Mouse (Mus musculus) forebrain, embryonic 15.5 days (tissue): ENCODE measurements at regions not wholly inside any gene's neighbourhood (a gene's known extent, or its start where the extent isn't known, plus 50 kb on each side); places are given as distances from the start of the nearest gene placed in this dataset.
A peak's percentile ranks its signal among the peaks of the same experiment; 100 is the strongest.

ENCODE experiments used
- ATAC-seq: fragments of 200-750 bp; cut with Nextera tagmentation; replicated peaks from 2 replicates; pipeline ENCODE4 v1.8.0; 2017; ENCODE audit warnings: mild to moderate bottlenecking, moderate TSS enrichment, moderate library complexity
- H3K27ac ChIP-seq: fragments of 300-500 bp; sonication (generic); replicated peaks from 2 replicates; pipeline ENCODE4 v1.5.1; 2015; ENCODE audit warnings: mild to moderate bottlenecking, inconsistent platforms
- H3K27me3 ChIP-seq: fragments of 300-500 bp; sonication (generic); 2 replicates; pipeline ENCODE4 v1.6.1; 2015; ENCODE audit warnings: inconsistent platforms
- H3K36me3 ChIP-seq: fragments of 300-500 bp; sonication (generic); 2 replicates; pipeline ENCODE4 v1.6.1; 2015; ENCODE audit warnings: mild to moderate bottlenecking, inconsistent platforms
- H3K4me1 ChIP-seq: fragments of 300-500 bp; sonication (generic); 2 replicates; pipeline ENCODE4 v1.6.1; 2015; ENCODE audit warnings: inconsistent platforms
- H3K4me2 ChIP-seq: fragments of 300-500 bp; sonication (generic); replicated peaks from 2 replicates; pipeline ENCODE4 v1.6.1; 2015; ENCODE audit warnings: mild to moderate bottlenecking, inconsistent platforms
- H3K4me3 ChIP-seq: fragments of 300-500 bp; sonication (generic); 2 replicates; pipeline ENCODE4 v1.5.1; 2015; ENCODE audit warnings: mild to moderate bottlenecking, inconsistent platforms
- H3K9ac ChIP-seq: fragments of 300-500 bp; sonication (generic); replicated peaks from 2 replicates; pipeline ENCODE4 v1.6.1; 2015; ENCODE audit warnings: mild to moderate bottlenecking, inconsistent platforms
- H3K9me3 ChIP-seq: fragments of 300-500 bp; sonication (generic); 2 replicates; pipeline ENCODE4 v1.6.1; 2016; ENCODE audit warnings: inconsistent platforms
- WGBS: fragments of 180-500 bp; shearing (Covaris S2); methylation state at CpG from one replicate; pipeline ENCODE4 v1.1.7; 2015; ENCODE audit warnings: mixed read lengths; 5-methylcytosine and 5-hydroxymethylcytosine counted together

- 88% methylated on average over 3 of the region's 3 CpGs for WGBS
- H3K4me3 ChIP-seq = no peak overlapping the region
Measured at GRCm38 (mm10) chr15:89940591-89940990, 98.9 kb upstream of the Syt10 start.

DNA sequence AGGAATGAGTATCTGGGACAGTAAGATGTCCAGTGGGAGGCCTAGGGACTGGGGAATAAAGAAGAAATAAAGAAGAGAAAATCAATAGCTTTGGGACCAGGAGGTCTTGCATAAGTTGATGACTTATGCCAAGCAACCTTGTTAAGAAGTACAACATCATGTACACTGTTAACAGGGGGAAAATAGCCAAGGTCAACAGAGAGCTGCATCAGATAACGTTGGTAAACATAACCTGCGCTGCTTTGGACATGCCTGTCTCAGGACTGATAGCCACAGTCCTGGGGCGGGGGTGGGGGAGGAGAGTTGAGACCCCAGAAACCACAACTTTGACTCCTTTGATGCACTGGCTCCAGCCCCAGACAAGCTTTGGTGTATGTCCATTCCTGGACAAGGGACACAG, 90.7 kb upstream of the Syt10 start:
- H3K4me1 ChIP-seq = no peaks in the 10 kb centered on the region
- 90% methylated on average over 3 of the region's 3 CpGs for WGBS
- H3K4me3 ChIP-seq = no peak overlapping the region
- no peaks in the 10 kb centered on the region for H3K9me3 ChIP-seq
- no peak overlapping the region for H3K27ac ChIP-seq
- ATAC-seq = no peak
- no peaks in the 10 kb centered on the region for H3K27me3 ChIP-seq
- H3K9ac ChIP-seq = no peak overlapping the region
- no peaks in the 10 kb centered on the region for H3K36me3 ChIP-seq
- no peak overlapping the region for H3K4me2 ChIP-seq

More at GRCm38 (mm10) chr15:89940591-89940990, 98.9 kb upstream of the Syt10 start:
- no peak for ATAC-seq
- Histone ChIP-seq H3K27ac (no peak overlapping the region), H3K36me3 (no peaks in the 10 kb centered on the region), H3K4me1 (no peaks in the 10 kb centered on the region), H3K4me2 (no peak overlapping the region), H3K27me3 (no peaks in the 10 kb centered on the region), H3K9me3 (no peaks in the 10 kb centered on the region), H3K9ac (no peak overlapping the region)

GRCm38 (mm10) chr15:89915587-89915986, 73.9 kb upstream of the Syt10 start:
- Histone ChIP-seq H3K9me3 (no peaks in the 10 kb centered on the region), H3K27ac (no peak overlapping the region), H3K4me2 (no peak overlapping the region), H3K9ac (no peak overlapping the region), H3K36me3 (no peaks in the 10 kb centered on the region), H3K4me3 (no peak overlapping the region), H3K4me1 (no peaks in the 10 kb centered on the region), H3K27me3 (no peaks in the 10 kb centered on the region)
- WGBS = 65% methylated on average over 12 of the region's 12 CpGs
- no peak; the same call in 1 of the 2 replicates for ATAC-seq

GRCm38 (mm10) chr15:89903057-89903456, 61.4 kb upstream of the Syt10 start:
- H3K27ac ChIP-seq = no peak overlapping the region

GRCm38 (mm10) chr15:89893668-89894067, 52.0 kb upstream of the Syt10 start:
- WGBS = 84% methylated on average over 3 of the region's 3 CpGs
- ATAC-seq = no peak
- H3K4me3 ChIP-seq = no peak overlapping the region

More at GRCm38 (mm10) chr15:89903057-89903456, 61.4 kb upstream of the Syt10 start:
- Histone ChIP-seq H3K27me3 (no peaks in the 10 kb centered on the region), H3K4me1 (peaks cover 7% of the 10 kb centered on the region; the same call in 1 of the 2 replicates), H3K4me3 (no peak overlapping the region), H3K9me3 (no peaks in the 10 kb centered on the region), H3K9ac (no peak overlapping the region), H3K36me3 (no peaks in the 10 kb centered on the region), H3K4me2 (no peak overlapping the region)
- 17% methylated on average over 1 of the region's 1 CpGs for WGBS
- ATAC-seq = peak; percentile 63; the same call in 1 of the 2 replicates

More at GRCm38 (mm10) chr15:89893668-89894067, 52.0 kb upstream of the Syt10 start:
- Histone ChIP-seq H3K9me3 (no peaks in the 10 kb centered on the region), H3K4me2 (no peak overlapping the region), H3K27me3 (no peaks in the 10 kb centered on the region), H3K4me1 (no peaks in the 10 kb centered on the region), H3K9ac (no peak overlapping the region), H3K36me3 (no peaks in the 10 kb centered on the region), H3K27ac (no peak overlapping the region)
